Mouse (Mus musculus) T-helper 17 cell (primary cell): ENCODE measurements around the gene Htatip2.

ENCODE experiments used
- in situ Hi-C, 2 experiments: fragments of 300-600 bp; cut with MboI, MseI; formaldehyde crosslinking; loops; 1 replicate in 1 of 2; 2 replicates in 1 of 2; pipeline ENCODE4 v1.15.1; 2025; ENCODE audit warnings: high pct_unique_total_duplicates in 2 of 2

Gene Htatip2

DNA sequence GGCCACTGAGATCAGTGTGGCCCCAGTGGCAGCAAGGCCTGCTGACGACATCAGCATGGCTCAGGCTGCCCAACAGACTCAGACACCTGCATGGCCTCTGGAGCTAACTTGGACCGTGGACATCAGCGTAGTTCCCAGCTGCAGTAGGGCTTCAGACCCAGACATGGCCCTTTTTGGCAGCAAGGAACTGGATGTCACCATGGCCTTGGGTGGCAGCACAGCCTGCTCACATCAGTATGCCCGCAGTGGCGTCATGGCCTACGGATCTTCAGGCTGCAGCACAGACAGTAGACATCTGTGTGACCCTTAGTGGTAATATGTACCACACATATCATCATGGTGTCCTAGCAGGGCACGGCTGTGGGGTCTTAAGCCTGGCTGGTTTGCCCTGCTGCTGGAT is 26.2 kb downstream of the Htatip2 start:
- in situ Hi-C loops, result loop anchor here (25.0 kb wide), 1 partner anchor 973 kb away; no protein-coding TSS in a partner anchor

DNA sequence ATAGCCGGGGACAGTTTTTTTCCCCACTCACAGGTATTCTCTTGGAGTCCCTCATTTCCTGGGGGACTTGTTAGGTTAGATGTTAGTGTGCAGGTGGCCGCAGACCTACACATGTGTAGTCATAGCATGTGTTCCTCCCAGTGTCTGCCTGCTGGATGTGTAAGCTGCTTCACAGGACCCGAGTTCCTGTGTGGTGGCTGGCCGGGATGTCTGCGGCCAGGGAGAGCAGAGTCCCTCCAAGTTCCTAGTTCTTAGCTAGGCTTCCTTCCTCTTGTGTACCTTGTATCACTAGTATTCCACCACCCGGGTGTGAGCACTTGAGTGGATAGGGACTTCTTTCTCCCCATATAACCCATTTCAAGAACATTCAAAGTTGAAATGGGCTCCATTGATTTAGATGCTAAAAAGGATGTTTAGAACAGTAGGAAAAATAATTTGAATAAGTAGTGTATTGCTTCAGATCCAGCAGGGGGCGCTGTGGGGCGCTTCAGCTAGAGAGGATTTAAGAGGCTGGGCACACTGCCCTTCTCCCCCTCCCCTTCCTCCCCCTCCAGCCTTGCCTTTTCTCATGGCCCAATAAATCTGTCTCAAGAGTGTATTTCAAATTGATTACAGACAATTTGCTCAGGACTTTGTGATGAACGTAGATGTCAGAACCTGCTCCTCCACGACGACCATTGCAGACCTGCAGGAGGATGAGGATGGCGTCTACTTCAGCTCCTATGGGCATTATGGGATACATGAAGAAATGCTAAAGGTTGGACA is 27.9 kb downstream of the Htatip2 start:
- in situ Hi-C loops, result loop anchor here (25.0 kb wide), 1 partner anchor 974 kb away; no protein-coding TSS in a partner anchor

DNA sequence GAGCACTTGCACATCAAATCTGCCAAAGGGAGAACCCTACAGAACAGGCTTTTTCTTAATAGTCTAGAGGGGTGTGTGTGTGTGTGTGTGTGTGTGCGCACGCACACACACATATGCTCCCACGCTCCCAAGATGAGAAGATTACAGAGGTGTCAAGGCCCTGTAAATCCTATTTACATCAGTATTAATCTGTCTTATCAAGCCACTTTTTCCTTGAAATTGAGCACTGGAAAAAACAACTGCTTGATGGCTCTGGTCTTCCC is 28.4 kb downstream of the Htatip2 start:
- in situ Hi-C loops, result loop anchor here (25.0 kb wide), 1 partner anchor 975 kb away; no protein-coding TSS in a partner anchor

DNA sequence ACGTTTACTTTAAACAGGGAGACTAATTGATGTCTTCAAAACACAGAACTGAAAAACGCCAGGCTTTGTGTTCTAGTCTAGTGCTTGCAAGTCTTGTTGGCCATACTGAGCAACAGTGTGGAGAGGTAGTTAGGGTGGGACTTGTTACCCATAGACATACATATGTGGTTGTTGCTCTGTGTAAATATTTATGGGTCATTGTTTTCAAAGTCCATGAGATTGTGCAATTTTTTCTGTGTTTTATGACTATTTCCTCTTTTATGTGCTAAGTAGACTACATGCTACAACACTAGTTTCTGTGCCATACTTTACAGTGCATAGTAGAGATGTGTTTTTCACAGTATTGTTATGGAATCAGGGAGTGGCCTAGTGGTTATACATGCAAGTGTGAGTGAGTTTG is 35.4 kb downstream of the Htatip2 start:
- in situ Hi-C loops, result loop anchor here (5.0 to 25.0 kb wide), 2 partner anchors 123 to 982 kb away; no protein-coding TSS in a partner anchor

DNA sequence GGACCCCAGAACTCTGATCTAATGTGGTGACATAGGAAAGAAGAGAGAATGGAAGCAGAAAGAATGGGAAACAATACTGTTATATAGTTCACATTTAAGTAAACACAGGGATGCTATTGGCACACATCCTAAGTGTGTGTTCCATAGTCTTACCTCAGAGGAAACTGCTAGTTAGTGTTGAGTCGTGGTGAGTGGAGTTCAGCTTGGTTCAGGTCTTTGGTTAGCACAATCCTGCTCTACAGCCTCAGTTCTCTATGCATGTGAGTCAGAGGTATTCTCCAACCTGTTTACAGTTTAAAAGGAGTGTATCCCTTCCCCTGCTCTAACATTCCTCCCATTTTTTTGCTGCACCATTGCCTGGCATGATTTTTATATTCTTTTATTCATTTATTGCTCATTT is 38.3 kb downstream of the Htatip2 start:
- in situ Hi-C loops, result loop anchor here (25.0 kb wide), 1 partner anchor 985 kb away; no protein-coding TSS in a partner anchor

DNA sequence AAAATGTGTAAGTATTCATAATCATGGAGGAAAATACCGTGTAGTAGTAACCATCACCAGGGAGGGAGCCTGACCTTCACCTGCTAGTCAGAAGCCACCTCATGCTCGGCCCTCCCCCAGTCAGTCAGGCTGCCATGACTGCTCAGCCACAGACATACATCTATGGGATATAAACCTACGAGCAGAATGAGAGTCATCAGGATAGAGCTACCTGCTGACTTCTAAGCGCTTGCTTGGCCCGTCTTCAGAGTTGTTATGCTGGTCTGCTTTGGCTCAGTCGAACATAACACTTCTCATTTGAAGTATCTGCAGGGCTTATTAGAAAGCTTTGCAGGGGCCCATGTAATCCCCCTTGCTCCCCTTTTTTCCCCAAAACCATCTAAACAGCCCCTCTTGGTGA is 44.6 kb downstream of the Htatip2 start:
- in situ Hi-C loops, result loop anchor here in 1 of 2 experiments (5.0 kb wide), 1 partner anchor 54 kb away; no protein-coding TSS in a partner anchor

DNA sequence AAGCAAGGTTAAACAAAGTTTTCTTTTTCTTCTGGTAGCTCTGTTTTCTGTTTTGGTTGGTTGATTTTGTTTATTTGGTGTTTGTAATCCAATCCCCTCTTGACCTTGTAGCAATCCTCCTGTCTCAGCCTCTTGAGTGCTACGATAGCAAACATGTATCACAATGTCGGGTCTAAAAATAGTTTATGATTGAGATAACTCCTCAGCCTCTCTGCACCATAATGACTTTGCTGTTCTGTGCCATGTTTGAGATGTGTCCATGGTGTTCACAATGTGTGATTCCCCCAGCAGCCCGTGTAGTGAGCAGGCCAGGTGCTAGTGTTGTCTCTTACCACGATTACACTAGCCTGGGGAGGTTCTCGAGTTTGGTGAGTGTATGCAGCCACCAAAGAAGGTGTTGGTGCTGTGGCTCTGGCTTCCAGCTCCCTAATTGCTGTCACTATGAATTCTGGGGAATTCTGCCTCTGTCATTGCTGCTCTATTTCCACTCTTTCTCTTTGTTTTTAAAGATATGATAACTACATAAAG is 45.8 kb downstream of the Htatip2 start:
- in situ Hi-C loops, result loop anchor here in 1 of 2 experiments (5.0 kb wide), 1 partner anchor 53 kb away; no protein-coding TSS in a partner anchor

DNA sequence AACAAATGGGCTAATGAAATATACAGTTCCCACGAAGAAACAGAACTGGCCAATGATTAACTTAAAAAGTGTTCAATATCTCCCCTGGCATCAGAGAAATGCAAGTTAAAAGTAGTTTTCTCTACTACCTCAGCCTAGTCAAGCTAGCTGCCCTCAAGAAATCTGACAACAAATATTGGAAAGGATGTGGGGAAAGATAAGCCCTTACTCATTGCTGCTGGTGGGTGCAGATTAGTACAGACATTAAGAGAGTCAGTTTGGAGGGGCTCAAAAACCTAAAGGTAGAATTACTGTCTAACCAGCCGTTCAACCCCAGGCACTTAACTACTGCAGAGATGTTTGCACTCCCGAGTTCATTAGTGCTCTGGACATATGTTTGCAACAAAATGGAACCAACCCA is 46.7 kb downstream of the Htatip2 start:
- in situ Hi-C loops, result no loop called here

DNA sequence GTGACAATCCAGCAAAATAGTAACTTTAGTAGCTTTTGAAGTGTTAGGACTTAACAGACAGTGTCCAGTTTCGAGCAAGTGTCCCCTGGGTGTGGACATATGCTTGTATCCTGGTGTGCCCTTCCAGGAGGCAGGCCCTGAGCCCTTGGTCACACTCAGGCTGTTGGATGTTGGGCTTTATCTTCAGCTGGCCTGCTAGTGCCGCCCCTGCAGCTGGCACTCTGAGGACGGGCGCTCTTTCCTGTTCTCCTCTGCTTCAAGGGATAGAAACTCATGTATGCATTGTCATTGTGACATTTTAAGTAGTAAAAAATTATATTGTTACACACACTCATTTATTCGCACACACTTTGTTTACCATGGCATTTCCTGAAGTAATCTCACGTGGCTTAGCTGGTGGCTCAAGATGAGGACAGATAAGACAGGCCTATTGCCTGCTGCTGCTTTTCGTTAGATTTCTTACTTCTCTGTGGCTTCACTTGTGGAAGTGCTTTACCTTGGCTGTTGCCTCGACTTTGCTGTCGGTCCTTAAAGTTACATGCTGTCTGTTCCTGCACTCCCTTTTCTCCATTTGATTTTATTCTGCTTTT is 48.3 kb downstream of the Htatip2 start:
- in situ Hi-C loops, result no loop called here

DNA sequence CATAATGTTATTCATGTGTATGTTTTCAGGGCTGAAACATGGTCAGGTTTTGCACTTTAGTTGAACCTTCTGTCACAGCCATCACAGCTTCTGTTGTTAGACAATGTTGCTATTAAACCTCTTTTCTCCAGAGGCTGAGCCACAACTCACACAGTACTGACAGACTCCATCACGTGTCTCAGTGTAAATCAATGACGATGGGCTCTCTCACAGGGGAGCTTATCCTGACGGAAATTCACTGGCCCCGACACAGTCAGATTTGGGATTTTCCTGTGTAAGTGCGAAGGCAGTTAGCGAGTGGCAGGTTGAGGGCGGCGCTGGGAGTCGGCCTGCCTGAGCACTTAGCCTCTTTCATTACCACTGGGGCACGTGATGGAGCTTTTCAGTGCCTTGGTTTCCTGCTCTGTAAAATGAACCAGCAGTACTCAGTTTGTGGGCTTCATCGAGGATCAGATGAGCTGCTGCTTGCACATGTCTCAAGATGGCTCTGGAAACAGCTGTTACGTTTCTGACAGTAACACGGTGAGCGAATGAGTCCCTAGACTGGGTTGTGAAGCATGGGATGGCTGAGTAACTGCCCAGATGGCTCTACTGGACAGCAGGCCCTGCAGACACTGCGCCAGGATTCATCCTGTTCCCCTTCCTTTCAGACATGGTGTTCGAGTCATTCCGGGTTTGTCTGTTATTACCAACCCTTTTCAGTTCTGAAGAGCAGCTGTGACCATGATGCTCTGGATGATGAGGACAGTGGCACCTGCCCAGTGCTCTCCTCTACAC is 49.1 kb downstream of the Htatip2 start:
- in situ Hi-C loops, result no loop called here

DNA sequence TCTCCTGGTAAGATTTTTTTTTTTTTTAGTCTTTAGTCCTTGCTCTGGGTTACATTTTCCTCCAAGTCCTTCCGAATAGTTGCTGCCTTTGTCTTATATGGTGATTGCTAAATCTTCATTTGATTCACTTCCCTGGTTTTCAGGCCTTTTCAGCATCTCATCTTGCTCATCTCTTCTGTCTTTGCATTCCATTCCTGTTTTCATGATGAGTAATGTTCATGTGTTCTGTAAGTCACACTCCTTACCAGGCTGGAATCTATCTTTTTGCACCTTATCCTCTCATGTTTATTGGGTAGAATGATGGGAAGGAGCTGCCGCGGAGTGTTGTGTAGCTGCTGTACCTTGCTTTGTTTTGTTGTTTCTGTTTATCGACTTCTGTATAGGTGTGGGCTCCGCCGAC is 50.2 kb downstream of the Htatip2 start:
- in situ Hi-C loops, result no loop called here

DNA sequence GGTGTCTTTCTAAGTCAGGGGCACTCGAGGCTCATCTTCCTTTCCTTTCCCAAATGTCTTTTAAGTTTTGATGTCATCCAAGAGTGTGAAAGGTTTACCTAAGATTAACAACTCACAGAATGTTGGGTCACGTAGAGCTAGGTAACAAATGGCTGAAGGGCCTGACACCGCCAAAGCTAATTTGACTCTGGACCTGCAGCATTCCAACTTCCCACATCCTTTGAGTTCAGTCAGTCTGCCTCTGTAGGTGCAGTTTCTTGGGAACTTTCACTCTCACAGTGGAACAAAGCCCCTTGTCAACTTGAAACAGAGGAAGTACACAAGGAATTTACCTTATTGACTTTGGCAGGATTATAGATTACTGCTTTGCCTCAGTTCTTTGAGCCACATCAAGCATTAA is 50.6 kb downstream of the Htatip2 start:
- in situ Hi-C loops, result no loop called here

DNA sequence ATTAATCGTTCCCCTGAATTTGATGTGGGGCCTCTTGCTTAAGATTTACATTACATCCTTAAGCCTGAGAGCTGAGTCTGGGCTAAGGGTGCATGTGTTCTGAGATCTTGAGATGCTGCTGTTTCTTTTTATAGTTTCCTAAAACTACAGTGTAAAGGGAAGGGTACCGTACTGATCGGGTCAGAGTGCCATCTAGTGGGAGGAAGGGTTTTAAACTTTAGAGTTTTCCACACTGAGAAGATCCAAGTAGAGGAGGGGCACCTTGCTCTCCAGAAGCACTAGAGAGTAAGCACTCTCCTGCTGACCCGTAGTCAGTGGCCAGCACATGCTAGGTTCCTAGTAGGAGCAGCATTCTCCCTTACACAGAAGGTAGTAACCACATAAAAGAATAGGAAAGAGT is 52.4 kb downstream of the Htatip2 start:
- in situ Hi-C loops, result no loop called here

DNA sequence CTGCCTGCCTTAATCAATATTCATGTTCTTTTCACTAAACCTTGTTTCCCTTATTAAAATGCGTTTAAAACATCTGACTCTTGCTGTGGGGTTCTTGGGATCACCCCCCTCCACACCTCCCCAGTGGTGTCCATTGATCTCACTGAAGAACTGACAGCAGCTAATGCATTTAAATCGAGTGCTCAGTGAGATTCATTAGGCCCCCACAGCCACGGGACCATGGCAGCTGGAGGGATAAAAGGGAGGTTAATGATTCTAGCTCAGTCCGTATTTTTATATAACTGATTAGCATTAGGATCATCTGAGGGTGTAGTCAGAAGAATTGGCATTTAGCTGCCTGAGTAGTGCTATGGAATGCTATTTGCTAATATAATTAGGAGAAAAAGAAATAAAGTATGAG is 60.5 kb downstream of the Htatip2 start:
- in situ Hi-C loops, result no loop called here

DNA sequence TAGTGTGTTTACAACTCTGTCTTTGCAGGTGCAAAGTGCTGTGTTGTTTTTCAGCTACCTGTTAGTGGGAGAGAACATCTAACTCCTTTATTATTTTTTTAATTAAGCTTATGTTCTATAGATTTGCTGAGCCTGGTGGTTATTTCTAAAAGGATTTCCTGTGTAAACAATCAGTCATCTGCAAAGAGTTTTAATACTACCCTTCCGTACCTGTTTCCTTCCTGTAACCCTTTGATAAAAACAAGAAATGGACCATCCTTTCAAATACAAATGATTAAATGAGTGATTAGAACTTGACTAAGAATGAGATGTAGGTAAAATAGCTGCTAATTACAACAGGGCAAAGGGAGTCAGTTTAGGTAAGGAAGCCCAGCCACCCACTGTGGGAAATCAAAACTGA is 62.5 kb downstream of the Htatip2 start:
- in situ Hi-C loops, result no loop called here

DNA sequence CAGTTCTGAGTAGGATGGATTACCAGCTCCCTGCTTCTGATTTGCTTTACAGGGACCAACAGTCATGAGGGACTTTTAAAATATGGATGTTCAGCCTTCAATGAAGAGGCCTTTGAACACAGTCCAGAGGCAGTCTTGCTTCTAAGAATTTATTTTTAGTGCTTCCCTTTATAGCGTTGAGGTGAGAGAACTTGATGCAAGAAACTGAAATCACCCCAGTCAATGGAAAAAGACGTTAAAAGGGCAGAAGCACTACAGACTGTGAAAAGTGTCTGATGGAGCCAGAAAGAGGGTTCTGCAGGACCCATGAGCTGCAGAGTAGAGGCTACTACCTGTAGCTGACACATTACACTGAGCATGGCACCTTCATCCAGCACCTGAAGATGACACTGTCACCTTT is 63.1 kb downstream of the Htatip2 start:
- in situ Hi-C loops, result no loop called here
